Mouse (Mus musculus): Measurements from ENCODE around the gene Tas1r3.

DNA sequence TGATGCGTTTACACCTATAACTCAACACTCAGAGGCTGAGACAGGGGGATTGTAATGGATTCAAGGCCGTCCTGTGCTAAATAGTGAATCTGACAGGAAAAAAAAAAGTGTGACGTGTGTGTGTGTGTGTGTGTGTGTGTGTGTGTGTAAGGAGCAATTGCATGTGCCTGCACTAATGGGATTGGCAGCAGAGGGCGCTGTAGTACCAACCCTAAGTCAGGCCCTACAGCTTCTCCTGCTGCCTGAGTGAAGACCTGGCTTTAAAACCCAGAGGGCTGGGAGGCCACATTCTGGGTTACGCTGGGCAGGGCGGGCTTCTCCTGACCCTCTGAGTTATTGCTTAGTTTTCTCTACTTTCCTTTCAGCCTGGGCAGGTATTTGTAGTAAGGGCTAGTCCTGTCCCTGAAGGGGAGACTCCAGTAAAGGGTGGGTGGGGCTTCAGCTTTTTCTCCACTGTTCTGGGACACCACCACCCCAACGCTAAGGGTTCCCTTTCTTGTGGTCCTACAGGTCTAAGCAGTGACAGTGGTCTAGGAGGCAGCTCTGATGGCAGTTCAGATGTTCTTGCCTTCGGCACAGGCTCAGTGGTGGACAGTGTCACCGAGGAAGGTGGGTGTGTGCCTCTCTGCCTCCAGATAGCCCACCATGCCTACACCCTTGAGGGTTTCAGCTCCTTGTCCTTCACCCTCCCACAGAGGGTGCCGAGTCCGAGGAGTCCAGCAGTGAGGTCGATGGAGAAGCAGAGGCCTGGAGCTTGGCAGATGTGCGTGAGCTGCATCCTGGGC is 41.3 kb upstream of the Tas1r3 start:
- TF ChIP-seq CTCF (IDR thresholded peaks at IDR 0.05; ENCODE audit: low read depth) (peak; percentile 51), EP300 (IDR thresholded peaks at IDR 0.05; ENCODE audit: low read depth) (no peak)
